Mouse (Mus musculus) retina, postnatal 1 day (tissue): Measurements from ENCODE around the gene Cryba2.

Experiments used
- DNase-seq: peaks from one replicate; pipeline ENCODE4 v3.0.0-alpha.2; 2012

The Cryba2 gene

DNA sequence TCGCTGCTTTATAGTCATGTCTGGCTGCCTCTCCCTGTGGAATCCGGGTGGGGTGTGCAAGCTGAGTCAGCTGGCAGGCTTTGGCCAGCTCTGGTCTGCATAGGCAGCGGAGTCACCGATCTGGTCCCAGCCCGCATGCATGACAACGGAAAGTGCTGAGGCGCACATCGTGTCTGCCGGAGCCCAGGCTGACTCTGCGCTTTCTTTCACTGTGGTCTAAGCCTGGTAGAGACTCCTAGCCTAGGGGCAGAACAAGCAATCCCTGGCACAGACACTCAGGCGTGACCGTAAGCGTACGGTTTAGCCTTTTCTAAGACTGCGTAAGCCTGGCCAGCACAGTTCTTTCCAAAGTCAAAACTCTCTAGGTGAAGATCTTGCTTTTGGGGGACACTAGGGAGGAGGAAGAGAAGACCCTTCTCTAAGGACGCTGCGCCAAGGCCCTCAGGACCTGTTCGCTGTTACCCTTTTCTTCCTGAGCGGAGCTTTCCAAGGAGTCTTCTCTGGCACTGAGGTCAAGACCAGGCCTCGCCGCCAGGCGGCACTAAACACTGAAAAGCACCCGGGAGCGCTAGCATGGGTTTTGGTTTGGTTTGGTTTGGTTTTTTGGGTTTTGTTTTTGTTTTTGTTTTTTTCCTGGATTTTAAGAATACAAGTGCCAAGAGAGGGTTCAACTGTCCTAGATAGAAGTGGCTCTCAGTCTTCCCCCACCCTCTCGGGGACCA is at the start of gene Cryba2:
Gene Cryba2, minus strand, starts transcription at position 10 of the 722 bp plus-strand sequence.
- peak; percentile 72 for DNase-seq

- no peak for DNase-seq
These were observed 48.9 kb upstream of the Cryba2 start for GRCm38 (mm10) chr1:74941651-74942360.

DNA sequence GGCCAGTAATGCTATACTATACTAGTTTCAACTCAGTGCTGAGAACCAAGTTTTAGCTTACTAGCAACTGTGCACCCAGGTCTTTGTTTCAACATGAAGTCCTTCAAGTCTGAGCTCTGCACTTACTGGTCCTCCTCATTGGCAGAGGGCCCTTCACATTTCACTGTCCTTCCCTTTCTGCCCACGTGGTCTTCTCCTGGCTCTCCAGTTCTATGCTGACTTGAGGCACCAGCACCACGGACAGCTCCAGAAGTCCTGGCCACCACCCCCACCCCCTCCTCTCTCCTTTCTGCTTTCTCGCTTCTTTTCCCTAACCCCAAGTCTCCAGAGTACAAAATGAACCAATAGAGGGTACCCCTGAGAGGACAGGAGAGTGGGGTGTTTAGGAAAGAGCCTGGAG is 46.8 kb upstream of the Cryba2 start:
- DNase-seq: no peak

GRCm38 (mm10) chr1:74936221-74936830 is 43.4 kb upstream of the Cryba2 start:
- no peak for DNase-seq

DNA sequence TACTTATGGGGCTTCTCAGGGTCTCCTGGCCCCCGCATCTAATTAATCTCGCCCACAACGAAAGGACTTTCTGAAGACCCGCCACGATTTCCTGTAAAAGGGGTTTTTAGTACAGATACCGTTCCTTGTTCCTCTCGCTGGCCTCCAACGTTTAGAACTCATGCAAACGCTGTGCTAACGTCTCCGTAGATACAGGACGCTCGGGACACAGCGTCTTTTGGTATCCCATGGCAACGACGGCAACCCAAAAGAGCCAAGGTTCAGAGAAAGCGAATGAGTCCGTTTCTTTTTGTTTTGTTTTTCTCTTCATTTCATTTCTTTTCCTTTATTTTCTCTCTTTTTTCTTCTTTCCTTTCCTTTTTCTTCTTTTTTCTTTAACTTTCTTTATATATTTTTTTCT is 42.5 kb upstream of the Cryba2 start, which contains the start of gene Cfap65:
Gene Cfap65, minus strand, starts transcription at position 198 of the 400 bp plus-strand sequence.
- peak; percentile 81 for DNase-seq

DNA sequence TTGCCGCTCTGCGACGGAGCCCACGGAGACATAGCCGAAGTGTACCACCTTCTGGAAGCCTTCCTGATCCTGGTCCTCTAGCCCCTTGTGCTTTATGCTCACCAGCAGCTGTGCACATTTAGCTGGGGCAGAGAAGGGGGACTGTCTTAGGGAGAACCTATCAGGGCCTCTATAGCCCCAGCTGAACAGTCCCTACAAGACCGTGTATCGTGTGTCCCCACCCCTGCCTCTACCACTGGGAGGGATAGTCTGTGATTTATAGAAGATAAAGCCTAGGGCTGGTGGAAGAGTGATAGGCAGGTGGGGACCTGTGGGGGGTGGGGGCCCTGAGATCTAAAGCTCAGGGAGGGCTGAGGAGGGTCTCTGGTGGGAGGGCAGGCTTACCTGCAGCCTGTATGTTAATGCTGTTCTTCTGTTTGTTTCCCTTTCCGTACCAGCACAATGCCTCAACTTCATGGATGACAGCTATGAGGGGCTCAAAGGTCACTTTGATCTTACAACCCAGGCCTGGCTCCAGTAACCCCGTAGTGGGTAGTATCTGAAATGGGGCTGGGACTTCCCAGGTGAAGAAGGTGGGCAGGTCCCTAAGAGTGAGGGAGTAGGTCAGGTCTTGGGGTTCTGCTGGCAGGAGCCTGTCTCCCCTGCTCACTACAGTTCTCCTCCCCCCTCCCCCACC is 34.8 kb upstream of the Cryba2 start:
- DNase-seq: no peak

GRCm38 (mm10) chr1:74926721-74927120 is 33.8 kb upstream of the Cryba2 start:
- peak; percentile 62 for DNase-seq

- no peak for DNase-seq
These were observed 31.5 kb upstream of the Cryba2 start for GRCm38 (mm10) chr1:74924464-74924863.

DNA sequence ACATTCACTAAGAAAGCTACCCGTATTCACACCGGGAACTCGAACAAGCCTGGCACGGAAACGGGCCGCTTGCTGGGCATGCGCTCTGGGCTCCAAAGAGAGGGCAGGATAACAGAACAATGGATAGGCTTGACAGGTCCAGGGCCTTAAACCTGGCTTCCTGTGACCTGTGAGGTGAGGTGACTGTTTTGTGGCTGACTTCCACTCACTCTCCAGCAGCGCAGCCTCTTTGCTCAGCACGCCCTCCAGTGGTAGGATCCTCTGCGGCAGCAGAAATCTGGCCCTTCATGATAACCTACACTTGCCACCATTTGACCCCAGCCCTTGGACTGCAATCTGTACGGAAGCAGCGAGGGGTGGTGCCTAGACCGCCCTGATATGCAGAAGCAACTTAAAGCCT is 22.8 kb upstream of the Cryba2 start:
- DNase-seq: no peak

GRCm38 (mm10) chr1:74902191-74902590 is 9.2 kb upstream of the Cryba2 start:
- DNase-seq: no peak

GRCm38 (mm10) chr1:74901686-74902085 is 8.7 kb upstream of the Cryba2 start:
- DNase-seq: peak; percentile 76

- DNase-seq: peak; percentile 61
These were observed 7.7 kb upstream of the Cryba2 start for GRCm38 (mm10) chr1:74900341-74901285.

DNA sequence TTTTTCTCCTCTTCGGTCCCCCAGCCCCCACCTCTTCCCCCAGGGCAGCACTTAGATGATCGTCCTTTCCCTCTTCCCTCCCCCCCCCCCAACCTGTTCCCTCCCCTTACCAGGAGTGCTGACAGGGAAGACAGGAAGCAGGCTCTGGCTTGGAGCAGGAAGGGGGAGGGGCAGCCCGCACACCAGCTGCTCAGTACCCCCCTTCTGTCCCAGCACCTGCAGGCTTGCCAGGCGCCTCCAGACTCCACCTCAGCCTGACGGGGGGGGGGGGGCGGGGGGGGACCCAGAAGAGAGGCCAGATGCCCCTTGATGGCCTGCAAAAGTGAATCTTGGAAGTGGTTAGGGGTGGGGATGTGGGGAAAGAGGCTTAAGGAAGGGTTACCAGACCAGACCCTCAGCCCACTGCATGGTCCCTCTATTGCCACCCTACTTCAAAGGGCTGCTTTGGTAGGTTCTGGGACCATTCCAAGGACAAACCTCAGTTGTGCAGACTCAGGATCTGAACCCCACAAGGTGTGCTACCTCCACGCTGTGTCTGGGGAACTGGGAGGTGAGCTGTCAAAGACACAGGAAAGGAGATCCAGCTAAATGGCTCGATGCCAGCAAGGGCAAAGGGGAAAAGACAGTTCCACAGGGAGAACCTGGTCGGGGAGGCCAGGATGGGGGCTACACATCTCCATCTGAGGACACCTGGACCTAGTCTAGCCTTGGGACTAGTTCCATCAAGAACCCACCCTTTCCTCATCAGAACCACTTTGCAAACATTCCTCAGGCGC is 5.9 kb upstream of the Cryba2 start:
- DNase-seq: no peak

GRCm38 (mm10) chr1:74897976-74898375 is 5.0 kb upstream of the Cryba2 start:
- no peak for DNase-seq

DNA sequence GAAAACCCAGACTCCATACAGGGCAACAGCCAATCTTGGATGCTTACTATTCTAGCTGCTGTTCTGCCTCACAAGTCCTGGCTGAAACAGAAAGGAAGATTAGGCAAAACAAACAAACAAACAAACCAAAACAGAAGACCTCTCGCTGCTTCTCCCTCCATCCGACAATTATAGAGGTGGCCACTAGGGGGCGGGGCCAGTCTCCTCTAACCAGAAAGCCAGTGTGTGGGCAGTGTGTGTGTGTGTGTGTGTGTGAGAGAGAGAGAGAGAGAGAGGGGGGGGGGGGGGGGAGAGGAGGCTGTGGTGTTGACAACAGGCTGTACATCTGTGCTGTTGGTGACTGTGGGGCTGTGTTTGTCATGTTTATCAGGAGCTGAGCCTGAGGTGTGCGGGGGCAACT is 2.0 kb upstream of the Cryba2 start:
- DNase-seq: peak; percentile 86

DNA sequence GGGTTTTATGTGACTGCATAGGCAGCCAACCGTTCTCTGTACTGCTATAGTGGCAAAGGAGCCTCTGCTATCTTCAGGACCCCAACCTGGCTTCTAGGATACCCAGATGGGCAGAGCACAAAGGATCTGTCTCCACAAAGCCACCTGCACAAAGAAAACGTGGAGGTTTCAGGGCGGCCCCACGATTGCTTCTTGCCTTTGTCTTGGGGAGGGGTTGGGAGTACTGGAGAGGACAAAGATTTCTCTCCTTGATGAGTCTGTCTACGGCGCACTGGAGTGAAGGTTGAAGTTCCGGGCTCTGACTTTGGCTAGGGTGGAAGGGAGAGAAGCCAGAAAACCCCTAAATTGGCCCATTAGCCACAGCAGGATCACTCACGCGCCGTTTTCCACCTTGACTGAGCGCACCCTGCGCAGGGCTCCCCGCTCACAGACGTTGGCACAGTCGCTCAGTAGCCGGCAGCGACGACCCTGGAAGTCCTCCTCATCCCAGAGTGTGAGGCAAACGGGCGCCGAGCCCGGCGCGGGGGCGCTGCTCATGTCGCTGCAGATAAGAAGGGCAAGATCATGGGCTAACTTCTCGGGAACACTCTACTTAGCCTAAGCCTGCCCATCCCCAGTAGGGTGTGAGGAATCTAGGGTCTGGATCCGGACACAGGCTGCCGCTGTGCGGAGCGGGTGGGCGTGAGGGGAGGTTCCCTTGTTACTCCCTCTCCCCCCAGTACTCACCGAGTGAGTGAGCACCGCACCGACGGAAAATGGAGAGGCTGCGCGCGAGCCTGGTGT is 401 bp downstream of the Cryba2 start:
- no peak for DNase-seq

- DNase-seq: peak; percentile 55
These were observed 1.4 kb downstream of the Cryba2 start for GRCm38 (mm10) chr1:74891513-74891912.

DNA sequence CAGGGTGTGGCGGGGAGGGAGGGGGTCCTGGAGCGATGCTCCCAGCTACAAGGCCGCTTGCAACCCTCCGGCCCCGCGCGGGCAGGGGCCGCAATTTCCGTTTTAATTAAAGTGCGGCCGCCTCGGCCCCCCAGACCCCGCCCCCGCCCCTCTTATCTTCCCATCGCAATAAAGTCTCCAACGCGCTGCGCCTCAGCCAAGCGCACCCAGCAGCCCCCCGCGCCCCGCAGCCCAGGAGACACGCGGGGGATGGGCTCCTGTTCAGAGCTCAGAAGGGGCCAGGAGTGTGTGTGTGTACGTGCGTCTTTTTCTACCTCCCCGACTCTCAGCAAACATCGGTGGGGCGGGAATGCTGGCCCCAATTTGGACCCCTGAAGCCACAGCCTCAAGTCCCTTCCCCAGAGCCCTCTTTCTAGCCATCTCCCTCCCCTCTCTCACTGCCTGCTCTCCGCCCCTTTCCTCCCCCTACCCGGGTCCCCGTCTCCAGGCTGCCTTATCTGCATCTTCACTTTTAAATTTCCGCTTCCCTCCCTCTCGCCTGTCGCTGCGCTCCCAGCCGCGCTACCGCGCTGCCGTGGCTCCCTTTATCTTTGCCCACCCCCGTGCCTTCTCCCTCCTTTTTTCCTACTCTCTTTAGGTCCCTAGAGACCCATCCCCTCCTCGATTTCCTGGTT is 7.4 kb downstream of the Cryba2 start, which contains the start of gene Fev:
Gene Fev, minus strand, starts transcription at position 51 of the 674 bp plus-strand sequence.
- no peak for DNase-seq
